Mouse (Mus musculus): ENCODE results near the gene Gm19402. TPM values are rescaled to one million over a fixed set of nuclear protein-coding genes. Genes with fewer than 3 reads are reported as not detected.

Gene Gm19402
- polyA plus RNA-seq, 1 experiment from 2014 or later: not detected

DNA sequence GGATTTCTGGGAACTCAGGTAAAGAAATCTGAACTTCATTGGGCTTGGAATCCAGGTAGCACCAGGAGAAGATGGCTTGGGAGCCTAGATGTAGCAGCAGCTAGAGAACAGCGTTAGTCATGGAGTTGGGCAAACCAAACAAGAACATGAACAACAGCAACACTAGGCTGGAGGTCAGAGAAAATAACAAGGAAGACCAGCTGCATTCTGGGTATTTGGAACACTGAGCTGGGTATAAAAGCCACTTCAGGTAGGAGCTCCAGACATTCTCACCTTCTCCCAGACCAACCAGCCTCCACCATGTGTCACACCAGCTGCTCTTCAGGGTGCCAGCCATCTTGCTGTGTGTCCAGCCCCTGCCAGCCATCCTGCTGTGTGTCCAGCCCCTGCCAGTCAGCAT is 15.8 kb upstream of the Gm19402 start, which contains the start of gene Gm10272:
Gene Gm10272, plus strand, starts transcription at position 301 of the 400 bp plus-strand sequence.
- H3K9me3 ChIP-seq: peaks cover 18% of the 10 kb centered on the region; the same call in 1 of the 2 replicates
- WGBS: 93% methylated on average over 1 of the region's 1 CpGs
- H3K4me3 ChIP-seq: no peak within 1 kb of the TSS
- no peaks in the 10 kb centered on the region for H3K36me3 ChIP-seq
- no peak within 1 kb of the TSS for H3K4me2 ChIP-seq
- H3K27me3 ChIP-seq: no peaks in the 10 kb centered on the region
- H3K4me1 ChIP-seq: no peaks in the 10 kb centered on the region
- H3K9ac ChIP-seq: no peak within 1 kb of the TSS
- ATAC-seq (ENCODE audit: insufficient number of reproducible peaks, insufficient read depth, low FRiP score, low TSS enrichment, low read depth): no peak
- no peak within 1 kb of the TSS for H3K27ac ChIP-seq

DNA sequence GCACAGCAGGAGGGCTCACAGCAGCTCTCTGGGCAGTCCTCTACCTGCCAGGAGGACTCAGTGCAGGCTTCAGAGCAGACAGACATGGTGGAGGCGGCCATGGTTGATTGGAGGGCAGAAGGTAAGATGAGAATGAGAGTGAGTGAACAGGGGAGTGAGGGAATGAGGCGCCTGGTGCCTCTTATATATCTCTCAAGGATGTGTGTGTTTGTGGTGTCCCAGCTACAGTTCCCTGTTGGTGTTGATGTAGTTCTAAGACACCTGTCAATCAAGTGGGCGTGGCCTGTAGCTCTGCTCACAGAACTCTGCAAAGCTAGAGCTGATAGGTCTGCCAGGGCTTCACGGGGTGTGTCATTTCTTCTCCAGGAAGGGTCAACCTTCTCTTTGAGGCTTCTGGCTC is 6.6 kb upstream of the Gm19402 start, which contains the start of gene Gm9508:
Gene Gm9508, minus strand, starts transcription at position 101 of the 400 bp plus-strand sequence.
- Histone ChIP-seq H3K9ac (no peak within 1 kb of the TSS), H3K4me1 (0 out of 2 replicates have a peak, but pooled peaks cover 6% of the 10 kb centered on the region), H3K4me2 (no peak within 1 kb of the TSS), H3K27ac (no peak within 1 kb of the TSS), H3K4me3 (no peak within 1 kb of the TSS), H3K9me3 (no peaks in the 10 kb centered on the region; the same call in 1 of the 2 replicates), H3K36me3 (no peaks in the 10 kb centered on the region), H3K27me3 (no peaks in the 10 kb centered on the region; the same call in 1 of the 2 replicates)
- ATAC-seq (ENCODE audit: insufficient number of reproducible peaks, insufficient read depth, low FRiP score, low TSS enrichment, low read depth): no peak
- WGBS: 34% methylated on average over 4 of the region's 4 CpGs

DNA sequence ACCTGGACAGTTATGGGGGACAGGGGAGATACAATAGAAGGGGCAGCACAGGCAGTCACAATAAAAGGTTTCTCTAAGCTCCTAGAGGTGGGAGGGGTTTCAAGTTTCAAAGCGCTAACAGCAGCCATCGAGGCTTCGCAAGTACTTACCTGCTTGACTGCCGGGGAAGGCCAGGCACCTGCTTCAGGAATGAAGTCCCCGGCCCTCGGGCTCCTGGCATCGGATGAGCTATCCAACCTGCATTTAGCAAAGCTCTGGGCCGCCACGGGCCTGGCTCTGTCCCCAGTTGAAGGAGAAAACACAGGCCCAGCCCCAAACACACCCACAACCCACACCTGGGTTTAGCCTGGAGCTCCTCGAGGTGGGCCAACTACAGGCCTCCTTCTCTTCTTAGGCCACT is 3.5 kb downstream of the Gm19402 start:
- Histone ChIP-seq H3K4me2 (peak overlapping the region; percentile 1; the same call in 1 of the 2 replicates), H3K27ac (0 out of 2 replicates have a peak overlapping the region, but pooled peaks have one; percentile 7), H3K27me3 (peaks cover 67% of the 10 kb centered on the region), H3K36me3 (no peaks in the 10 kb centered on the region), H3K4me1 (peaks cover 18% of the 10 kb centered on the region), H3K9ac (no peak overlapping the region), H3K9me3 (no peaks in the 10 kb centered on the region), H3K4me3 (no peak overlapping the region)
- 19% methylated on average over 10 of the region's 10 CpGs for WGBS
- no peak for ATAC-seq (ENCODE audit: insufficient number of reproducible peaks, insufficient read depth, low FRiP score, low TSS enrichment, low read depth)

DNA sequence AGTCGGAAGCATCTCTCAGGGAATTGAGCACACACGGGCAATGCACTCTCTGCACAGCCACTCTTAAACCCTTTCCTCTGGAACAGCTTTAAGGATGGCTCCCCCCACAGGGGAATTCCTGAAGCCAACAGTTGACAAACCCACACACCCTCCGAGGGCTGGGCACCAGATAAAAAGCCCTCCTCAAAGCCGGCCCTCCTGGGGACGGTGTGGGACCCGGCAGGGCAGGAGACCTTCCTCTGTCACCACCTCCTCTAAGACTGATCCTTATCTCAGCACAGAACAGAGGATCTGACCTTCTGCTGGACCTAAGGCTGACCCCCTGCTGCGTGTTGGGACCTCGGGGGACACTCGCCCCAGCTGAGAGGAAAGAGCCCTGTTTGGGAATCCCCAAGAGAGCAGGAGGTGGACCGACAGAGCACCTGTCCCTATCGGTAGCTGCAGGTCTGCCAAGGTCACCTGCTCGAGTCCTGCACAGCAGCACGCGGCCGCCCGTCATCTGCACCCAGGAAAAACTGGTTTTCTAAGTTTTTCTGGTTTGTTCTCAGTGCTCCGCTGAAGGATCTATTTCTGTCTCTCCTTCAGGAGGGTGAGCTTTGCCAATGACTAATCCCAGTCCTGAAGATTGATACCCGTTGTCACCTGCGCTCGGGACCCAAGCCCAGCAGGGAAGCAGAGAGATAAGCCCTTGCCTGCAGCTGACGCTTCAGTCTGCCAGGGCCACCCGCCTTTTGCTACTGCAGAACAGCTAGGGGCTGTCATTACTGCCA is 4.5 kb downstream of the Gm19402 start, which contains the start of gene Tspear:
Gene Tspear, plus strand, starts transcription at position 675 of the 770 bp plus-strand sequence.
- peaks cover 67% of the 10 kb centered on the region for H3K27me3 ChIP-seq
- 4% methylated on average over 22 of the region's 22 CpGs for WGBS
- no peak within 1 kb of the TSS for H3K9ac ChIP-seq
- H3K27ac ChIP-seq: 0 out of 2 replicates have a peak within 1 kb of the TSS, but pooled peaks have one; percentile 7
- no peak within 1 kb of the TSS for H3K4me3 ChIP-seq
- peaks cover 18% of the 10 kb centered on the region for H3K4me1 ChIP-seq
- no peaks in the 10 kb centered on the region for H3K9me3 ChIP-seq
- H3K36me3 ChIP-seq: no peaks in the 10 kb centered on the region
- H3K4me2 ChIP-seq: peak within 1 kb of the TSS; percentile 35
- ATAC-seq (ENCODE audit: insufficient number of reproducible peaks, insufficient read depth, low FRiP score, low TSS enrichment, low read depth): no peak; the same call in 1 of the 2 replicates

DNA sequence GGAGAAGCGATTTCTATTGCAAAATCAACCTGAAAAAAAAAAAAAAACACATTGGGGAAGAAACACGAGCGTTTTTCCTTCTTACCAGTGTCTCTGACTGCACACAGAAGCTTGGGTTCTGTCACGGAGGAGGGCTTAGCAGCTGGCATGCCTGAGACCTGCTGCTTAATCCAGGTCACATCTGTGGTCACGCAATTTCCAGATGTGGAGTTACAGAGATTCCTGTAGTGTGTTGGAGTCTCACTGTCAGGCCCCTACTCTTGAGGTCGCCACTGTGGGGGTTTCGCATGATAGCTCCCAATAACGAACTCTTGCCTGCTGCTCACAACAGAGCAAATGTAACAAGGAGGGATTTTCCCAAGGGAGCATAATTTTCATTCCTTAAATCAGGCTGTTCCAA is 6.4 kb downstream of the Gm19402 start:
- WGBS: 16% methylated on average over 8 of the region's 8 CpGs

DNA sequence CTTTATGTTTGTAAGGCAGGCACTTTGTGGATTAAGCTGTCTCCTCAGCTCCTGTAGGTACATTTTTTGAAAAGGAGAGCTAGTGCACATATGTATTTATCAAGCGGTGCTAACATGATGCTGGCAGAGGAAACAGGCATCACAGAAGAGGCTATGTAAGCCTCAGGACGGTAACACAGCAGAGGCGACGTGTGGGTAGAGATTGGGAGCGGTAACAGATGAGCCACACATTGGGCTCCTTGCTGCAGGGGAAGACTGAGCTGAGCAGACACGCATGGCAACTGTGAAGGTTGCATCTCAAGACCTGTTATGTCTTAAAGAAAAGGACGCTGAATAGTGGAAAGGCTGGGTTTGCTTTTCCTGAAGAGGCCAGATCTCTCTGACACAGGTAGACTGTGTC is 7.6 kb downstream of the Gm19402 start:
- Histone ChIP-seq H3K9me3 (no peaks in the 10 kb centered on the region), H3K4me3 (no peak overlapping the region), H3K36me3 (no peaks in the 10 kb centered on the region), H3K9ac (no peak overlapping the region), H3K4me1 (peaks cover 18% of the 10 kb centered on the region), H3K4me2 (no peak overlapping the region), H3K27me3 (peaks cover 64% of the 10 kb centered on the region), H3K27ac (no peak overlapping the region)
- ATAC-seq (ENCODE audit: insufficient number of reproducible peaks, insufficient read depth, low FRiP score, low TSS enrichment, low read depth): no peak
- 71% methylated on average over 7 of the region's 7 CpGs for WGBS

More for the DNA sequence above, 6.4 kb downstream of the Gm19402 start:
- no peaks in the 10 kb centered on the region for H3K36me3 ChIP-seq
- no peak overlapping the region for H3K4me3 ChIP-seq
- H3K9ac ChIP-seq: no peak overlapping the region
- no peak for ATAC-seq (ENCODE audit: insufficient number of reproducible peaks, insufficient read depth, low FRiP score, low TSS enrichment, low read depth)
- no peaks in the 10 kb centered on the region for H3K9me3 ChIP-seq
- H3K27me3 ChIP-seq: peaks cover 65% of the 10 kb centered on the region
- H3K4me1 ChIP-seq: peaks cover 15% of the 10 kb centered on the region
- no peak overlapping the region for H3K27ac ChIP-seq
- no peak overlapping the region for H3K4me2 ChIP-seq

DNA sequence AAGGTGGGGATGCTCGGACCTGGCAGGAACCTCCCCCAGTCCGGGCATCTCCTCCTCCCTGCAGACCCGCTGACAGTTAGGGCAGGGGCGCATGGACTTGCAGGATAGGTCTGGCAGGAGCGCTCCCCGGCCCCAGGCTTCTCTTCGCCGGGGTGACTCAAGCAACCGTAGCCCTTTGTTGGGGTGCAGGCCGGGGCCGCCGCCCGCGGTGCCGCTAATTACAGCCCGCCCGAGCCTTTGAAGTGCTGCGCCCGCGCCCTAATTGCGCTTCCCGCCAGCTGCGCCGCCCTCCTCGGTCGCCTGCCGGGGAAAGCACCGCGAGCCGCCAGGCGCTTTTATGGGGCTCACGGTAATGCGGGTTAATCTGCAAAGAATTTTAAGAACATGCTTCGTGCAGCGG is 13.0 kb downstream of the Gm19402 start:
- H3K9ac ChIP-seq: peak overlapping the region; percentile 66
- H3K4me1 ChIP-seq: peaks cover 22% of the 10 kb centered on the region
- H3K36me3 ChIP-seq: no peaks in the 10 kb centered on the region
- peak overlapping the region; percentile 43 for H3K4me3 ChIP-seq
- WGBS: under 1% methylated on average over 35 of the region's 35 CpGs
- no peak overlapping the region for H3K27ac ChIP-seq
- H3K27me3 ChIP-seq: peaks cover 39% of the 10 kb centered on the region
- peak overlapping the region; percentile 78 for H3K4me2 ChIP-seq
- H3K9me3 ChIP-seq: no peaks in the 10 kb centered on the region
- ATAC-seq (ENCODE audit: insufficient number of reproducible peaks, insufficient read depth, low FRiP score, low TSS enrichment, low read depth): no peak

DNA sequence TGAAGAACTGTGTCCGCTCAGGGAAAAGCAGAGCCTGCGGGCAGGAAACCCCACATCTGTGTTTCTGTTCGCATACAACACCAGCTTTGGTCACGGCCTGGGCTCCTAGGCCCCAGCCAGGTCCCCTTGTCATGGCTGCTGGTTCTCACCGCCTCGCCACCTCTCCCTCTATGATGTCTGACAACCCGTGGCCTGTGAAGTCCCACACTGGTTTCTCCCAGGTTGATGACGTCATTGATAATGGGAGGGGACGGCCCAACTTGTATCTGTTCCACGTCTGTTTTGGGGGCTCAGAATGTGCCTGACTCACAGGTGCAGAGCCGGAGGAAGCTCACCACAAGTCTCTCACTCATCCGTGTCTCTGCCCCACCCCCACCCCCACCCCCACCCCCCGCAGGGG is 16.8 kb downstream of the Gm19402 start:
- Histone ChIP-seq H3K36me3 (no peaks in the 10 kb centered on the region), H3K27me3 (peaks cover 29% of the 10 kb centered on the region), H3K4me3 (no peak overlapping the region), H3K9ac (no peak overlapping the region), H3K9me3 (no peaks in the 10 kb centered on the region), H3K4me1 (peaks cover 22% of the 10 kb centered on the region), H3K27ac (no peak overlapping the region), H3K4me2 (no peak overlapping the region)
- no peak for ATAC-seq (ENCODE audit: insufficient number of reproducible peaks, insufficient read depth, low FRiP score, low TSS enrichment, low read depth)
- WGBS: 47% methylated on average over 13 of the region's 13 CpGs

DNA sequence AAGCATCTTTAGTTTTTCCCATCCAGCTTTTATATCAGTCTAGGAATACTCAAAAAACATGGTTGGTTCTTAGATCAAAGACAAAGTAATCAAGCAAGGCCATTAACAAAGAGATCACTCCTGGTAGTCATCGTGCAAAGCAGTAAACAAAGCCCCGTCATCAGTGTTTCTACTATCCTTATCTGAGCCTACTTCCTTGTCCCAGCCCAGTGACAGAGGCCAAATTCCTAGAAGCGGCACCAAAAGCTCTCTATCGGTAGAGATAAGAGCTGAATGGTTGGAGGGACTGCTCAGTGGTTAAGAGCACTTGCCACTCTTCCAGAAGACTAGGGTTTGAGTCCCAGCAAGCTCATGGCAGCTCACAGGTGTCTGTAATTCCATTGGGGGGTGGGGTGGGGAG is 19.0 kb downstream of the Gm19402 start:
- 85% methylated on average over 4 of the region's 4 CpGs for WGBS
- H3K4me1 ChIP-seq: peaks cover 9% of the 10 kb centered on the region
- no peaks in the 10 kb centered on the region for H3K9me3 ChIP-seq
- no peaks in the 10 kb centered on the region for H3K36me3 ChIP-seq
- H3K4me3 ChIP-seq: no peak overlapping the region
- peaks cover 8% of the 10 kb centered on the region; the same call in 1 of the 2 replicates for H3K27me3 ChIP-seq
- no peak overlapping the region for H3K9ac ChIP-seq
- ATAC-seq (ENCODE audit: insufficient number of reproducible peaks, insufficient read depth, low FRiP score, low TSS enrichment, low read depth): no peak
- no peak overlapping the region for H3K4me2 ChIP-seq
- no peak overlapping the region for H3K27ac ChIP-seq

DNA sequence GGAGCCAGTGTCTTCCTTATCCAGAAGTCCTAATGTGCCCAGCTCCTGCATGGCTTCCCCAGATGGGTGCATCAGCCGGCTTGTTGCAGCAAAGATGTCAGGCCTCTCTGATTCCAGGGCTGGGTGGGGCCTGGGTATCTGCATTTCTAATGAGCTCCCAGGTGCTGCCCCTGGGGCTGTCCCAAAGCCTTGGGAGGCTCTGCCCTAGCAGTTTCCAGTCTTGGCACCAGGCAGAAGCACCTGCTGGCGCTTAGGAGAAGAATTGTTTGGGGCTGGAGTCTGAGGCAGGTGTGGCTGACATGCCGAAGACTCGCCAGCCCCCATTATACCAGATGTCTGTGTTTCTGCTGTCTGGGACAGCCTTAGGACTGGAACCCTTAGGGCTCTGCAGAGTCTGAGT is 19.8 kb downstream of the Gm19402 start:
- no peaks in the 10 kb centered on the region for H3K9me3 ChIP-seq
- no peaks in the 10 kb centered on the region for H3K36me3 ChIP-seq
- no peak for ATAC-seq (ENCODE audit: insufficient number of reproducible peaks, insufficient read depth, low FRiP score, low TSS enrichment, low read depth)
- no peak overlapping the region for H3K4me3 ChIP-seq
- no peak overlapping the region for H3K4me2 ChIP-seq
- H3K27ac ChIP-seq: no peak overlapping the region
- WGBS: 57% methylated on average over 4 of the region's 4 CpGs
- H3K9ac ChIP-seq: no peak overlapping the region
- peaks cover under 1% of the 10 kb centered on the region; the same call in 1 of the 2 replicates for H3K27me3 ChIP-seq
- H3K4me1 ChIP-seq: peaks cover 9% of the 10 kb centered on the region

DNA sequence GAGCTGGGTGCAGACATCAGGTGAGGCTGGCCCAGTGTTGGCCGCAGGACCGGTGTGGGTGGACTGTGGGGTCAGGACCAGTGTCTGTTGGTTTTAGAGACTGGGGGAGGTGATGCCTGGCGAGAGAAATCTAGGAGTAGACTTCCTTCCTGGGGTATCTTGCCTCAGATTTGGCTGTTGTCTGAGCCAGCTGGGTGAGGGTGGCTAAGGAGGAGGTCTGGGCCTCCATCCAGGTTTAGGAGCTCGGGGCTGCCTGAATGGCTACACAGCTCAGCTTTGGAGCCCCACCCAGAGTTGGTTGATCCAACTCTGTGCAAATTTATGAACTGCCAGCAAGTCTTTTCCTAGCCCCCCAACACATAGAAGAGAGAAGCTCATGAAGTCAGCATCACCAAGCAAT is 23.2 kb downstream of the Gm19402 start:
- ATAC-seq (ENCODE audit: insufficient number of reproducible peaks, insufficient read depth, low FRiP score, low TSS enrichment, low read depth): no peak
- no peaks in the 10 kb centered on the region for H3K9me3 ChIP-seq
- H3K4me1 ChIP-seq: peaks cover 3% of the 10 kb centered on the region; the same call in 1 of the 2 replicates
- WGBS: 73% methylated on average over 4 of the region's 4 CpGs
- no peak overlapping the region for H3K27ac ChIP-seq
- no peak overlapping the region for H3K4me2 ChIP-seq
- no peaks in the 10 kb centered on the region for H3K36me3 ChIP-seq
- 0 out of 2 replicates have a peak, but pooled peaks cover 3% of the 10 kb centered on the region for H3K27me3 ChIP-seq
- no peak overlapping the region for H3K4me3 ChIP-seq
- no peak overlapping the region for H3K9ac ChIP-seq

DNA sequence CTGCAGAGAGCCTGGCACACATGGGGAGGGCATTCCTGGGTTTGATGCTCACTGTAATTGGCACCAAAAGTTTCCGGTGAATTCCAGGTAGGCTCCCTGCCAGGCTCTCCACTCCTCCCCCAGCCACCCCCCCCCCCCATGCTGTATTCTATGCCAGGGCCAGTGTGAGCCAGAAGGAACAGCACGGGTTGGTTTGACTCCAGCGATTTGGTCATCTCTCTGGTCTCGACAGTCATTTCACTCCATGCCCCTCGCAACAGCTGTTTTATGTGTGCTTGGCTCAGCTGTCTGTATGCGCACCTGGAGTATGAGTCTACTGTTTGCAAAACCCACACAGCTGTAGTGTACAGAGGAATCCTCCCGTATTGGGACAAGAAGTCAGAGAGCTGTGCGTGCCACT is 24.2 kb downstream of the Gm19402 start:
- Histone ChIP-seq H3K9me3 (no peaks in the 10 kb centered on the region), H3K27me3 (0 out of 2 replicates have a peak, but pooled peaks cover 3% of the 10 kb centered on the region), H3K9ac (no peak overlapping the region), H3K4me2 (no peak overlapping the region), H3K4me3 (no peak overlapping the region), H3K27ac (no peak overlapping the region), H3K36me3 (no peaks in the 10 kb centered on the region), H3K4me1 (peaks cover 3% of the 10 kb centered on the region; the same call in 1 of the 2 replicates)
- WGBS: 80% methylated on average over 8 of the region's 8 CpGs
- ATAC-seq (ENCODE audit: insufficient number of reproducible peaks, insufficient read depth, low FRiP score, low TSS enrichment, low read depth): no peak

Measured in embryonic facial prominence, embryonic 13.5 days (tissue).